Mouse (Mus musculus) liver, embryonic 14.5 days (tissue): ENCODE measurements around the gene Eapp. TPM values are rescaled to one million over a fixed set of nuclear protein-coding genes. Genes with fewer than 3 reads are reported as not detected.
"Not testable (repeated sequence)": the region's sequence is repeated elsewhere in the genome, so short reads cannot be mapped to it uniquely, and the experiment has no call there.

Experiments used
- ATAC-seq: fragments of 200-750 bp; cut with Nextera tagmentation; 2 replicates; pipeline ENCODE4 v1.8.0; 2017; ENCODE audit warnings: moderate number of reproducible peaks, mild to moderate bottlenecking, moderate library complexity; ENCODE audit not compliant: insufficient read depth
- DNase-seq, 3 experiments: peaks; one replicate each; pipeline ENCODE4 v3.0.0-alpha.2; 2012 to 2013; ENCODE audit warnings: low read depth in 3 of 3, low spot score in 3 of 3
- H3K27ac ChIP-seq: fragments of 300-500 bp; sonication (generic); 2 replicates; pipeline ENCODE4 v1.5.1; 2014; ENCODE audit warnings: moderate library complexity, mild to moderate bottlenecking, control low read depth, inconsistent platforms
- H3K27me3 ChIP-seq: fragments of 300-500 bp; sonication (generic); 2 replicates; pipeline ENCODE4 v1.6.1; 2014; ENCODE audit warnings: mild to moderate bottlenecking, low read length, moderate library complexity; ENCODE audit not compliant: control insufficient read depth, insufficient read depth
- H3K36me3 ChIP-seq: fragments of 300-500 bp; sonication (generic); replicated peaks from 2 replicates; pipeline ENCODE4 v1.6.1; 2014; ENCODE audit warnings: low read depth; ENCODE audit not compliant: control insufficient read depth, insufficient read depth
- H3K4me1 ChIP-seq, 2 experiments: fragments of 200-500 bp in 1 of 2; fragments of 300-500 bp in 1 of 2; sonication (generic) in 1 of 2; replicated peaks; 2 replicates each; pipeline ENCODE4 v1.6.1; 2012 to 2014; ENCODE audit warnings: antibody characterized with exemption in 1 of 2, inconsistent platforms in 1 of 2, low read length in 1 of 2; ENCODE audit not compliant: control insufficient read depth in 2 of 2, insufficient read depth in 2 of 2
- H3K4me2 ChIP-seq: fragments of 300-500 bp; sonication (generic); 2 replicates; pipeline ENCODE4 v1.6.1; 2014; ENCODE audit warnings: low read depth, mild to moderate bottlenecking, control low read depth, moderate library complexity
- H3K4me3 ChIP-seq, 2 experiments: fragments of 200-500 bp in 1 of 2; fragments of 300-500 bp in 1 of 2; sonication (generic) in 1 of 2; 2 replicates each; pipeline ENCODE4 v1.5.1; 2012 to 2014; ENCODE audit warnings: low read depth in 2 of 2, low read length in 2 of 2, mild to moderate bottlenecking in 2 of 2, control low read depth in 1 of 2, inconsistent platforms in 1 of 2, moderate library complexity in 1 of 2; ENCODE audit not compliant: insufficient read depth in 1 of 2
- H3K9ac ChIP-seq: fragments of 300-500 bp; sonication (generic); replicated peaks from 2 replicates; pipeline ENCODE4 v1.6.1; 2014; ENCODE audit warnings: mild to moderate bottlenecking, control low read depth, moderate library complexity
- H3K9me3 ChIP-seq: fragments of 300-500 bp; sonication (generic); 2 replicates; pipeline ENCODE4 v1.6.1; 2016; ENCODE audit warnings: low read length, mixed read lengths; ENCODE audit not compliant: control insufficient read depth
- CTCF ChIP-seq: IDR thresholded peaks from 2 replicates; pipeline ENCODE4 v1.5.1; 2016; ENCODE audit warnings: antibody characterized with exemption, low read depth, control low read depth
- EP300 ChIP-seq: IDR thresholded peaks from 2 replicates; pipeline ENCODE4 v1.6.1; 2016; ENCODE audit warnings: antibody characterized with exemption, low read depth
- WGBS: fragments of 180-500 bp; shearing (Covaris S2); extraction: QIAGEN DNeasy Blood & Tissue Kit; methylation state at CpG from one replicate; pipeline ENCODE4 v1.1.7; 2014; ENCODE audit not compliant: insufficient replicate concordance; 5-methylcytosine and 5-hydroxymethylcytosine counted together
- polyA plus RNA-seq, 2 experiments: library from polyadenylated mRNA; depleted of rRNA in 1 of 2; stranded (reverse) in 1 of 2; unstranded in 1 of 2; fragments of >200 nt; fragmentation: Nextera tagmentation in 1 of 2; extraction: Ambion mirVana in 1 of 2; gene quantifications; 2 replicates each; pipeline versions ENCODE4 v1.2.1 to v1.2.3; 2012 to 2014

The Eapp gene
- polyA plus RNA-seq, 2 experiments = 8.7 to 45.7 TPM

DNA sequence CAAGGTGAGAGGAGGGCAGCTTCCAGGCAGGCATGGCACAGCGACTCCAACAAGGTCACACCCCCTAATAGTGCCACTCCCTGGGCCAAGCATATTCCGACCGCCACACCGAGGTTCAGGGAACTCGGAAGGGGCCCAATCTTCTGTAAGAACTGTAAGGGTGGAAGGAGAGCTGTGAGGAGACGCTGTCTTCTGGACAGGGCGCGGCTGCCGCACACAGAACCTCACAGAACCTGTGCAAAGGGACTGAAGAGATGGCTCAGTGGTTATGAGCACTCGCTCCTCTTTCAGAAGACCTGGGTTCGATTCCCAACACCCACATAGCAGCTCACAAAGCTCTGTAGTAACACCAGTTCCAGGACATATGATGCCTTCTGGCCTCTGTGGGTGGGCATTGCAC is 21.8 kb upstream of the Eapp start:
- ATAC-seq, H3K27me3 ChIP-seq, H3K27ac ChIP-seq, DNase-seq, H3K9ac ChIP-seq, H3K36me3 ChIP-seq, H3K9me3 ChIP-seq, H3K4me1 ChIP-seq, H3K4me3 ChIP-seq, H3K4me2 ChIP-seq: not testable (repeated sequence)
- WGBS = 74% methylated on average over 4 of the region's 11 CpGs

GRCm38 (mm10) chr12:54713822-54714626 is 18.3 kb upstream of the Eapp start:
- not testable (repeated sequence) for H3K27ac ChIP-seq, H3K9me3 ChIP-seq, H3K36me3 ChIP-seq, H3K9ac ChIP-seq, H3K4me1 ChIP-seq, DNase-seq, H3K27me3 ChIP-seq, H3K4me2 ChIP-seq, H3K4me3 ChIP-seq
- 0% methylated on average over 3 of the region's 48 CpGs for WGBS
- ATAC-seq = peak; percentile 56

DNA sequence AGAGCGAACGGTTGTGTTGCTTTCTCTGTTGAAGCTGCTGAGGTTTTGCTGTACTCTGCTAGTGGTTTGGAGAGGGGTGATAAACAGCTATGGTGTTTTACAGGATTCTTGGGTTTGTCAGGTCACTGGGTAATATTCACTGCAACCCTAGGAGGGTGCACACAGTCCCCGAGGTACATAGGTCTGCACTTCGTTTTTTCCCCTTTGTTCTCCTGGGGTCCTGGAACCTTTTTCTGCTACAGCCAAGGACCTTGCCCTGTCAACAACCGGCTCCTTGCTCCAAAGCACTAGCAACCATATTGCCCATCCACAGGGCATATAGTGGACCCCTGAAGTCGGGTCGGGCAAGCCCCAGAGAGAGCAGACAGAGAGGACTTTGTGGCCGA is 14.8 kb upstream of the Eapp start:
- H3K27me3 ChIP-seq, H3K9me3 ChIP-seq, DNase-seq, H3K4me3 ChIP-seq, H3K4me1 ChIP-seq, H3K4me2 ChIP-seq, H3K9ac ChIP-seq, H3K36me3 ChIP-seq, H3K27ac ChIP-seq: not testable (repeated sequence)
- peak; percentile 83 for ATAC-seq
- 0% methylated on average over 3 of the region's 8 CpGs for WGBS

DNA sequence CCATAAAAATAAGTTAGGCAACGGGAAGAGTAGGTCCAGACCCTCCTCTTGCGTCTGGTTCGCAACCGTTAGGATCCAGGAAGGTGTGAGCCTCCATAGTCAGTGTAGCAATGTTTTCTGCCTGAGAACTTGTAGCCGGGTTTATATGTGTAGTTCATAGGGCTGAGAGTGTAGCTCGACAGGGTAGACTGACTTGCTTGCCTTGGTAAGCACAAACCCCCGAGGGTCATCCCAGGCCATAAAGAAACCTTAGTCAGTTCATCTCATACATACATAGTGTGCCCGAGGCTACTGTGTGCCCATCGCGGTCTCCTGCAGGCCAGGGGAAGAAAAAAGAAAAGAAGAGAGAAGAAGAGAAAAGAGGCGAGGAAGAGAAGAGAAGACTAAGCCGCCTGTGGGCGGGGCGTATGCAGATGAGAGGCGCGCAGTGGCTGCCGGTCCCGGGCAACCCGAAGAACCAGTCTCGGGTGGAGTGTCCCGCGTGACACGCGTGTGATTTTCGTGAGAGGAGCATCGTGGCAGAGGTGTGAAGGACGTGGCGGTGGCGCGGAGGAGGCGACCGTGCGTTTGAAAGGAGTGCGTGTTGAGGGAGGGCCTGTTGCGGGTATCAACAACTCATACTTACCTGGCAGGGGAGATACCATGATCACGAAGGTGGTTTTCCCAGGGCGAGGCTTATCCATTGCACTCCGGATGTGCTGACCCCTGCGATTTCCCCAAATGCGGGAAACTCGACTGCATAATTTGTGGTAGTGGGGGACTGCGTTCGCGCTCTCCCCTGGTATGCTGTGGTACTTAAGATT is 14.2 kb upstream of the Eapp start:
- H3K4me1 ChIP-seq, H3K4me3 ChIP-seq, H3K9ac ChIP-seq, H3K27ac ChIP-seq, H3K36me3 ChIP-seq, H3K27me3 ChIP-seq, DNase-seq, H3K9me3 ChIP-seq, H3K4me2 ChIP-seq: not testable (repeated sequence)
- ATAC-seq = peak; percentile 38
- 0% methylated on average over 10 of the region's 44 CpGs for WGBS

- DNase-seq (no peak), ATAC-seq (no peak)
- WGBS = 35% methylated on average over 7 of the region's 7 CpGs
- TF ChIP-seq CTCF = no peak
- TF ChIP-seq EP300 = no peak
- Histone ChIP-seq H3K36me3 (no peaks in the 10 kb centered on the region), H3K4me2 (no peak overlapping the region), H3K9ac (no peak overlapping the region), H3K27me3 (no peaks in the 10 kb centered on the region), H3K4me1 (peaks cover 5 to 15% of the 10 kb centered on the region in 2 experiments; a peak in 3 of 4 replicates), H3K9me3 (no peaks in the 10 kb centered on the region), H3K4me3 (no peak overlapping the region), H3K27ac (no peak overlapping the region)
Measured at GRCm38 (mm10) chr12:54699394-54699793, 3.7 kb upstream of the Eapp start.
